Mouse (Mus musculus) right cerebral cortex, adult 2 months (tissue): ENCODE results near the gene Gm3629.
"Not testable (repeated sequence)": the region's sequence is repeated elsewhere in the genome, so short reads cannot be mapped to it uniquely, and the experiment has no call there.

Source experiments
- DNase-seq, 2 experiments: peaks; one replicate each; pipeline ENCODE4 v3.0.0; 2021 to 2022; ENCODE audit warnings: low spot score in 2 of 2

The Gm3629 gene

DNA sequence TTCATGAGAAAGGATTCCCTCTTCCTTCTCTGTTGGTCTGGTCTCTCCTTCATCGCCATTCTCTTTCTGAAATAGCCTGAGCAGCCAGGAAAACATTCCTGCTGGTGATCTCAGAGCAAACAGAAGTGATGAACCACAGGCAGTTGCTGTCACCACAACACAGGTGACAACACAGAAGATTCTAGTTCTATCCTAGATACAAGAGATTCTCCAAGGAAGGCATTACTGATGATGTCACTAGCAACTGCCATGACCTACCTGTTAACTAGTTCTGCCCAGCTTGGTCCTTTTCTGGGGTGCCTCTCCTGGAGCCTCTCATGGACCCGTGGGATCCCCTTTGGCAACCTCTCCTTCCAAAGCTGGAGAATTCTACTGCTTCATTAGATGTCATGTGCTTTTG lies at the start of gene Gm3629:
Gm3629 (minus strand) TSS at position 101 of the 400 bp plus-strand sequence.
- DNase-seq: not testable (repeated sequence)

DNA sequence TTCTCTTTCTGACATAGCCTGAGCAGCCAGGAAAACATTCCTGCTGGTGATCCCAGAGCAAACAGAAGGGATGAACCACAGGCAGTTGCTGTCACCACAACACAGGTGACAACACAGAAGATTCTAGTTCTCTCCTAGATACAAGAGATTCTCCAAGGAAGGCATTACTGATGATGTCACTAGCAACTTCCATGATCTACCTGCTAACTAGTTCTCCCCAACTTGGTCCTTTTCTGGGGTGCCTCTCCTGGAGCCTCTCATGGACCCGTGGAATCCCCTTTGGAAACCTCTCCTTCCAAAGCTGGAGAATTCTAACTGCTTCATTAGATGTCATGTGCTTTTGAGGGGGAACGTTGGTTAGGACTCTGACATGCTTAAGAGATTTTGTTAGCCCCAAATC lies 31.9 kb upstream of the Gm3629 start, which contains the start of gene Gm3460:
Gm3460 (minus strand) TSS at position 101 of the 400 bp plus-strand sequence.
- DNase-seq: not testable (repeated sequence)

DNA sequence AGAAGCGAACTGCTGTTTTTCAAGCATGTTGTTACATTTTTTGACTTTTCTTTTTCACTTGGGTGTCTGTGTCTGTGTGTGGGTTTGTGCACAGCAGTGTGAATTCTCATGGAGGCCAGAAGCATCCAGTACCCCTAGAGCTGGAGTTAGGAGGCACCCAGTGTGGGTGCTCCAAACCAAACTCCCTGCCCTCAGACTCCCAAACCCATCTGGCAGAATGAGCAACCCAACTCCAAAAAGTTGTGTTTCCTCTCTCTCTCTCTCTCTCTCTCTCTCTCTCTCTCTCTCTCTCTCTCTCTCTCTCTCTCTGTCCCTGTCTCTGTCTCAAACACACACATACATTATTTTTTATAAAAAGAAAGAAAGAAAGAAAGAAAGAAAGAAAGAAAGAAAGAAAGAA lies 16.0 kb upstream of the Gm3629 start:
- peak; percentile 2 to 6 for DNase-seq

DNA sequence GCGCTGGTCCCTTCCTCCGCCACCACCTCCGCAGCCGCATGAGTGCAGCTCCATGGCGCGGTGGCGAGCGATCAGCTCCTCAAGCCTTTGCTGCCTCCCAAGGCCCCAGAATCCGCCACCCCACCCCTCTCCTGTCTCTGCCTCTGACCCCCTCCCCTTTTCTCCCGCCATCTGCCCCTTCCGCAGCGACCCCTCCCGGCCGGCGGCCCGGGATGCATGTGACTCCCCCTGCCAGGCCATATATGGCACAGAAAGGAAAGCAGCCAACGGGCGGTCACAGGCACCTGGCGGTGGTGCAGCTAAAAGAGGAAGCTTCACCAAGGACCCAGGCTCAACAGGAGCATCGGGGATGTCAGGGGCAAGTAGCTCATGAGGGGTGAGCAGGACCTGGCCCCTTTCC lies 14.6 kb upstream of the Gm3629 start:
- DNase-seq: peak; percentile 2 to 9

DNA sequence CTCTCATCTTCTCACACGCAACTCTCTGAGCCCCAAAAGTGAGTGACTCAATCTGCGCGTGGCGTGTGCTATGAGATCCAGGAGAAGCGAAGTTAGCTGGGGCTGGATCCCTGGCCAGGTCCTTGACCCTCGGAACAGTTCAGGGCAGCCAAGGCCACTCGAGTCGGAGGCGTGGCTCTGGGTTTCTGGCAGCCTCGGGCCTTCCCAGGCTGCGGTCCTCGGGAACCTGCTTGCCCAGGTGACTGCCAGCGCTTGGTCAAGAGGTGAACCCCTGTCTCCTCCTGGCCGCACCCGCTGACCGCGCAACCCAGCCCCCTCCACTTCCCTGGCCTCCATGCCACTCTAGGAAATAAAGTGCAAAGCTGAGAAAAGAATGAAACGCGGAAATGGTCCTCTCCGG lies 14.1 kb upstream of the Gm3629 start:
- DNase-seq: peak; percentile 0 to 1

DNA sequence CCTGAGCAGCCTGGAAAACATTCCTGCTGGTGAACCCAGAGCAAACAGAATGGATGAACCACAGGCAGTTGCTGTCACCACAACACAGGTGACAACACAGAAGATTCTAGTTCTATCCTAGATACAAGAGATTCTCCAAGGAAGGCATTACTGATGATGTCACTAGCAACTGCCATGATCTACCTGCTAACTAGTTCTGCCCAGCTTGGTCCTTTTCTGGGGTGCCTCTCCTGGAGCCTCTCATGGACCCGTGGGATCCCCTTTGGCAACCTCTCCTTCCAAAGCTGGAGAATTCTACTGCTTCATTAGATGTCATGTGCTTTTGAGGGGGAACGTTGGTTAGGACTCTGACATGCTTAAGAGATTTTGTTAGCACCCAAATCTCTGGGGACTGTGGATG lies 53.2 kb downstream of the Gm3629 start, which contains the start of gene Gm8356:
Gm8356 (minus strand) TSS at position 101 of the 400 bp plus-strand sequence.
- DNase-seq: not testable (repeated sequence)
